Mouse (Mus musculus) spleen, postnatal 0 days (tissue): Measurements from ENCODE around the gene Zic4. TPM values are rescaled to one million over a fixed set of nuclear protein-coding genes. Genes with fewer than 3 reads are reported as not detected.

Experiments used
- polyA plus RNA-seq: library from polyadenylated mRNA; unstranded; fragments of >200 nt; fragmentation: Nextera tagmentation; extraction: Ambion mirVana; gene quantifications from 2 replicates; pipeline ENCODE4 v1.2.1, GENCODE M21; 2015

Gene Zic4
- not detected in 2 replicates for polyA plus RNA-seq

GRCm38 (mm10) chr9:91361856-91362601 is at the start of gene Zic4:
TSS of gene Zic4 (plus strand) at chr9:91362413.

DNA sequence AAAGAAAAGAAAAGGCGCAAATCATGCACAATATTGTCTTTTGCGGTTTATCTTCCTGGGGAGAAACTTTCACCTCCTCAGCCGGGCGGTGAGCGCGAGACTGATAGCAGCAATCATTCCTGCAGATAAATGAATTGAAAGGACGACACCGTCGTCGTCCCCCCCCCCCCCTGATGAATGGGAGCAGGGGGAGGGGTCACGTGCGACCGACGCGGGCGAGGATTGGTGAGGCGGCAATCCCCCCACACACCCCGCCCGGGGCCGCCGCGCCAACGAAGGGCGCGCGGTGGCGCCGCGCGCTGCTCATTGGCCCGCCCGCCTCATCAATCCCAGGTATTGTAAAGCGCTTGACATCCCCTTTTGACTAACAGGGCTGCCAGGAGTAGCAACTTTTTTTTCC is 3.5 kb downstream of the Zic4 start, which contains the start of gene Zic1:
Gene Zic1, minus strand, starts transcription at position 147 of the 400 bp plus-strand sequence.

Other genes starting within 250 kb of the Zic4 start
- not detected in 2 replicates for gene Zic1, start 3.4 kb downstream of the Zic4 start, polyA plus RNA-seq